Mouse (Mus musculus) central nervous system, embryonic 11.5 days (tissue): ENCODE data around the gene Olfr449. TPM values are rescaled to one million over a fixed set of nuclear protein-coding genes. Genes with fewer than 3 reads are reported as not detected.

Experiments
- polyA plus RNA-seq: library from polyadenylated mRNA; depleted of rRNA; stranded (reverse); fragments of >200 nt; gene quantifications from 2 replicates; pipeline ENCODE4 v1.2.3, GENCODE M21; 2012; rRNA removed

Gene Olfr449
- polyA plus RNA-seq: not detected in 2 replicates

DNA sequence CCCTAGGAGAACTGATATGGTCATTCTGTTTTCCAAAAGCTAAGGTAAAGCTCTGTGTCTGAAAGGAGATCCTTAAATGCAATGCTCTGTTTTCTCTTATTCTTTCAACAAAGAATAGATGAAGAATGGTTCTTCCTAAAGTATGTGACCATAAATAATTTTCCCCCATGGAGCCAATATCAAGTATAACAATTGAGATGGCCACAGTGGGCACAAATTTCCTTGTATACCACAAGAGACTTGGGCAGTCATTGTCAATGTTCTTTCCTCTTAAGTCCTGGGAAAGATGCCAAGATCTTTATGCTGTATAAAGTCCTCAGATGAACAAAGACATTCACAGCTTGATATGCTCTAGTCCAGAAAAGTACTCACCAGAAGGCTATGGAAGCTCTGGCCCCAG, at the start of gene Olfr449:
Gene Olfr449, plus strand, starts transcription at position 301 of the 400 bp plus-strand sequence.

GRCm38 (mm10) chr6:42784793-42785192, 49.4 kb upstream of the Olfr449 start, which contains the start of gene Olfr452:
Gene Olfr452, plus strand, starts transcription at chr6:42785093.

GRCm38 (mm10) chr6:42811639-42812038, 22.5 kb upstream of the Olfr449 start, which contains the start of gene Olfr450:
Gene Olfr450, plus strand, starts transcription at chr6:42811939.

Other genes starting within 250 kb of the Olfr449 start
- gene Tcaf3, start 236.7 kb upstream of the Olfr449 start, polyA plus RNA-seq: not detected in 2 replicates
- 2.9 and 3.8 TPM in 2 replicates for gene Tcaf2, start 189.1 kb upstream of the Olfr449 start, polyA plus RNA-seq
- 85.2 and 88.9 TPM in 2 replicates for gene Tcaf1, start 124.3 kb upstream of the Olfr449 start, polyA plus RNA-seq
- not detected in 2 replicates for gene Olfr453, start 95.0 kb upstream of the Olfr449 start, polyA plus RNA-seq
- not detected in 2 replicates for gene Olfr38, start 78.0 kb upstream of the Olfr449 start, polyA plus RNA-seq
- gene Olfr452, start 49.3 kb upstream of the Olfr449 start, polyA plus RNA-seq: not detected in 2 replicates
- gene Olfr450, start 22.4 kb upstream of the Olfr449 start, polyA plus RNA-seq: not detected in 2 replicates
- gene Olfr448, start 56.1 kb downstream of the Olfr449 start, polyA plus RNA-seq: not detected in 2 replicates
- not detected in 2 replicates for gene Olfr447, start 74.5 kb downstream of the Olfr449 start, polyA plus RNA-seq
- gene Olfr446, start 87.0 kb downstream of the Olfr449 start, polyA plus RNA-seq: not detected in 2 replicates
- not detected in 2 replicates for gene Olfr444, start 114.7 kb downstream of the Olfr449 start, polyA plus RNA-seq